Mouse (Mus musculus) cortical plate, adult 2 months (tissue): ENCODE data around the gene St3gal5.

Source experiments
- CTCF ChIP-seq: fragments of 200-500 bp; IDR thresholded peaks from 2 replicates; pipeline ENCODE4 v1.5.1; 2011; ENCODE audit warnings: mild to moderate bottlenecking, control low read depth, low read length; ENCODE audit not compliant: insufficient read depth; ENCODE audit errors: extremely low read depth
- POLR2A ChIP-seq: fragments of 200-500 bp; IDR thresholded peaks from 2 replicates; pipeline ENCODE4 v1.6.1; 2011; ENCODE audit warnings: mild to moderate bottlenecking, low read length, control low read depth; ENCODE audit not compliant: insufficient read depth; ENCODE audit errors: extremely low read depth

- TF ChIP-seq CTCF (no peak), POLR2A (no peak)
Measured at GRCm38 (mm10) chr6:72101386-72101785, 4.0 kb downstream of the St3gal5 start.
